ENCODE assay signal across 9 mouse cellular contexts in the genomic region with DNA sequence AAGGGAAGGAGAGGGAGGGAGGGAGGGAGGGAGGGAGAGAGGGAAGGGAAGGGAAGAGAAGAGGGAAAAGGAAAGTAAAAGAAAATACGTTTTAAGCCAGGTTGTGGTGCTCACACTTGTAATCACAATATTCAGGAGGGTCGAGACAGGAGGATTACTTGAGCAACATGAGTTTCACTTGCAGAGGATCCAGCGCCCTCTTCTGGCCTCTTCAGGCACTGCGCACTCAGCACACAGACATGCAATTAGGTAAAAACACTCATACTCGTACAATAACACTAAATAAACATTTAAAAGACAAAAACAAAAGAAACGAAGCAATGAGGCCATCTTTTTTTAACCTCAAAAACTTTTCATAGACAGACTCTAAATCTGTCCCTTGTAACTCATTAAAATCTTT. TPM values are rescaled to one million over a fixed set of nuclear protein-coding genes. Genes with fewer than 3 reads are reported as not detected.
DNase-seq lines count a peak whose midpoint lies in the region; ATAC-seq and TF ChIP-seq lines count a peak whose summit lies in the region.
"Had no signal": no experiment of that assay in that cellular context is flagged by ENCODE, and none has a peak within 500 bp of the region (broad histone marks: within the 10 kb centered on the region; RNA-seq: fewer than 3 reads in every experiment).

No protein-coding gene starts in this region.

- H3K4me2 ChIP-seq in forebrain, embryonic 11.5 days (ENCODE audit: low read depth, low read length, severe bottlenecking): no peak overlapping the region
- no peak overlapping the region for H3K4me2 ChIP-seq in lung, postnatal 0 days (replicated peaks; ENCODE audit: low read depth, low read length)
- H3K4me2 ChIP-seq: hindbrain, embryonic 15.5 days had no signal

- no peak for TF ChIP-seq POLR2A in bone marrow macrophage, adult 2 months (IDR thresholded peaks at IDR 0.05; ENCODE audit: borderline replicate concordance, low read depth, low read length)

- no peak overlapping the region for H3K9ac ChIP-seq in forebrain, embryonic 11.5 days (ENCODE audit: low read length)
- H3K9ac ChIP-seq in lung, postnatal 0 days (replicated peaks; ENCODE audit: low read depth): no peak overlapping the region
- H3K9ac ChIP-seq: hindbrain, embryonic 15.5 days had no signal

- TF ChIP-seq EP300 in lung, postnatal 0 days (IDR thresholded peaks at IDR 0.05): no peak

- H3K9me3 ChIP-seq in forebrain, embryonic 11.5 days (ENCODE audit: control insufficient read depth, low read length): no peaks in the 10 kb centered on the region
- H3K9me3 ChIP-seq in forebrain, embryonic 10.5 days: peaks cover 5% of the 10 kb centered on the region; the same call in 1 of the 2 replicates
- H3K9me3 ChIP-seq in lung, postnatal 0 days (ENCODE audit: low read length): no peaks in the 10 kb centered on the region
- H3K9me3 ChIP-seq: hindbrain, embryonic 15.5 days had no signal

- TF ChIP-seq CTCF in lung, postnatal 0 days (IDR thresholded peaks at IDR 0.05): peak; percentile 60
- TF ChIP-seq CTCF in bone marrow macrophage, adult 2 months (IDR thresholded peaks at IDR 0.05; ENCODE audit: low read depth, low read length): peak; percentile 51

- ATAC-seq in forebrain, embryonic 11.5 days (replicated peaks; ENCODE audit: low FRiP score): no peak
- no peak for ATAC-seq in lung, postnatal 0 days

- no peaks in the 10 kb centered on the region for H3K36me3 ChIP-seq in forebrain, embryonic 11.5 days (ENCODE audit: control insufficient read depth, insufficient read depth, low read length)
- no peaks in the 10 kb centered on the region for H3K36me3 ChIP-seq in forebrain, embryonic 10.5 days (replicated peaks)
- no peaks in the 10 kb centered on the region for H3K36me3 ChIP-seq in lung, postnatal 0 days (ENCODE audit: insufficient read depth, low read length)
- H3K36me3 ChIP-seq: hindbrain, embryonic 15.5 days had no signal

- H3K27me3 ChIP-seq in forebrain, embryonic 11.5 days (ENCODE audit: control insufficient read depth, insufficient read depth, low read length): no peaks in the 10 kb centered on the region
- peaks cover 2% of the 10 kb centered on the region for H3K27me3 ChIP-seq in forebrain, embryonic 10.5 days (ENCODE audit: poor library complexity, severe bottlenecking)
- no peaks in the 10 kb centered on the region for H3K27me3 ChIP-seq in lung, postnatal 0 days (replicated peaks; ENCODE audit: insufficient read depth, low read length)
- H3K27me3 ChIP-seq: hindbrain, embryonic 15.5 days had no signal

- DNase-seq in forebrain, embryonic 11.5 days (ENCODE audit: low spot score): peak; percentile 64
- DNase-seq in forebrain, embryonic 10.5 days (ENCODE audit: extremely low spot score, low spot score): no peak
- DNase-seq in lung, postnatal 0 days (ENCODE audit: low spot score): no peak
- no peak for DNase-seq in lung, postnatal 4 days
- DNase-seq in retina, postnatal 7 days (ENCODE audit: low read depth, low spot score): peak; percentile 6
- DNase-seq in layer of hippocampus, postnatal 25 days (ENCODE audit: extremely low spot score in 1 of 2, low spot score in 1 of 2): no peak
- no peak for DNase-seq in heart, adult 11 months

- H3K4me1 ChIP-seq in forebrain, embryonic 11.5 days (replicated peaks; ENCODE audit: control insufficient read depth, insufficient read depth, low read length): no peaks in the 10 kb centered on the region
- no peaks in the 10 kb centered on the region for H3K4me1 ChIP-seq in forebrain, embryonic 10.5 days
- no peaks in the 10 kb centered on the region for H3K4me1 ChIP-seq in lung, postnatal 0 days (ENCODE audit: insufficient read depth, low read depth, low read length)
- H3K4me1 ChIP-seq in bone marrow macrophage, adult 2 months (ENCODE audit: control insufficient read depth, insufficient read depth, low read length): no peaks in the 10 kb centered on the region
- H3K4me1 ChIP-seq: hindbrain, embryonic 15.5 days had no signal

- H3K4me3 ChIP-seq in forebrain, embryonic 11.5 days (ENCODE audit: low read depth, low read length): no peak overlapping the region
- H3K4me3 ChIP-seq in forebrain, embryonic 10.5 days: no peak overlapping the region
- H3K4me3 ChIP-seq in lung, postnatal 0 days (ENCODE audit: low read depth, low read length): no peak overlapping the region
- no peak overlapping the region for H3K4me3 ChIP-seq in bone marrow macrophage, adult 2 months (ENCODE audit: insufficient read depth, low read length)
- H3K4me3 ChIP-seq: hindbrain, embryonic 15.5 days had no signal

- H3K27ac ChIP-seq in forebrain, embryonic 11.5 days (ENCODE audit: low read depth, low read length): no peak overlapping the region
- H3K27ac ChIP-seq in forebrain, embryonic 10.5 days: no peak overlapping the region
- no peak overlapping the region for H3K27ac ChIP-seq in lung, postnatal 0 days (ENCODE audit: low read length)
- H3K27ac ChIP-seq in bone marrow macrophage, adult 2 months (ENCODE audit: insufficient read depth, low read depth, low read length): no peak overlapping the region
- H3K27ac ChIP-seq: hindbrain, embryonic 15.5 days had no signal

- WGBS in forebrain, embryonic 11.5 days: 49% methylated on average over 6 of the region's 6 CpGs
- 55% methylated on average over 6 of the region's 6 CpGs for WGBS in forebrain, embryonic 10.5 days
- WGBS in lung, postnatal 0 days: 49% methylated on average over 6 of the region's 6 CpGs

RNA-seq across cellular contexts. Expression of gene M1ap, which starts 1.0 kb away (rescaled TPM):
- 0.35 and 0.39 TPM in 2 replicates for polyA plus RNA-seq in forebrain, embryonic 11.5 days (2014; fragmentation: Nextera tagmentation; extraction: Ambion mirVana)
- 0.81 TPM in 1 of 2 replicates, not detected in the other for polyA plus RNA-seq in forebrain, embryonic 10.5 days (2016; fragmentation: Nextera tagmentation; extraction: Ambion mirVana)
- polyA plus RNA-seq in lung, postnatal 0 days (2015; fragmentation: Nextera tagmentation; extraction: Ambion mirVana): 1.8 and 2.5 TPM in 2 replicates
- 2.4 and 7.0 TPM in 2 replicates for polyA plus RNA-seq in bone marrow macrophage, adult 2 months (2012; ENCODE audit: insufficient read depth, insufficient read length, missing spikeins)
- under 1 TPM in 1 of 2 experiments, not detected in 1; 0.34 TPM for total RNA-seq in layer of hippocampus, postnatal 25 days (2021)

RNA-seq across cellular contexts. Expression of gene Sema4f, which starts 6.2 kb away (rescaled TPM):
- polyA plus RNA-seq in forebrain, embryonic 11.5 days (2014; fragmentation: Nextera tagmentation; extraction: Ambion mirVana): 2.0 and 2.2 TPM in 2 replicates
- 1.8 TPM in 2 replicates for polyA plus RNA-seq in forebrain, embryonic 10.5 days (2016; fragmentation: Nextera tagmentation; extraction: Ambion mirVana)
- 8.8 and 14.3 TPM in 2 replicates for polyA plus RNA-seq in lung, postnatal 0 days (2015; fragmentation: Nextera tagmentation; extraction: Ambion mirVana)
- not detected in 2 replicates for polyA plus RNA-seq in bone marrow macrophage, adult 2 months (2012; ENCODE audit: insufficient read depth, insufficient read length, missing spikeins)
- 10 to 100 TPM; 37.8 to 37.9 TPM for total RNA-seq in layer of hippocampus, postnatal 25 days (2021)

Comparison
In these comparisons a context has a peak if more than half of its experiments do, and no peak if none do; other contexts are left out.
1. DNase-seq: peak in forebrain, embryonic 11.5 days (single experiment) and retina, postnatal 7 days (single experiment); none in forebrain, embryonic 10.5 days (single experiment), lung, postnatal 0 days (single experiment), lung, postnatal 4 days (0 of 2), layer of hippocampus, postnatal 25 days (0 of 2) and heart, adult 11 months (single experiment).